Comparison of ENCODE assay signal across 10 mouse cellular contexts in the genomic region with DNA sequence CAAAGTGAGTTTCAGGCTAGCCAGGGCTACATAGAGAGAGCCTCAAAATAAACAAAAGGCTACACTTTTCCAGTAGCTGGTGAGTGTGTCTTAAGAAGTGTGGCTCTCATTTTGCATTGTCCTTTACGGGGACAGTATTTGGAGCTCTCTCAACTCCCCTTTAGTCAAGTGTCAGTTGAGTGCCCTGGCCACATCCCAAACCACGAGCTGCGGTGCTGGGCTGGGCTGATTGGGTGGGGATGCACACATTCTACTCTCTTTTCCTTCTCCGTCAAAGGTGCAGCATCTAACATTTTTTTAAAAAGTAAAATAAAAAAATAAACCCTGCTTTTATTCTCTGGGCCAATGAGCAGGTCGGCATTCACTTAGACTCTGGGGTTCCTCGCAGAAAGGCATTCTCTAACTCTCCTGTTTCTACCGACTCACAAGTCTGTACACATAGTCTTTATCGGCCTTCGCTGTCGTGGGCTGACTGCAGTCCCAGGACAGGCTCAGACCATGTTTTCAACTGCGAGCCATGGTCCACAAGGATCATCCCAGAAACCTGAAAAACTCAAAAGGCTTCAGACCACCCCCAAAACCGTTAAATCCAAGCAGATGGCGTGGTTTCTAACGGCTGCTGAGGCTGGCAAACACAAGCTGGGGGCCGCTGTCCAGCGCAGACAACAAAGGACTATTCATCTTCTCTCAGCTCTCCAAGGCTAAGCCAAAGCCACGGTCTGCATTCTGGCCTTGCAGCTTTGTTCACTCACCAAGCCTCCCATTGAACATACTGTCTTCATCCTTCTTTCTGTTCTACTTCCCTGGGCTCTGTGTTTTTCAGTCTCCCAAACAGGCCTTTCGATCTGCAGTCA.
DNase-seq lines count a peak whose midpoint lies in the region; ATAC-seq lines count a peak whose summit lies in the region.
"Had no signal": no experiment of that assay in that cellular context is flagged by ENCODE, and none has a peak within 500 bp of the region (broad histone marks: within the 10 kb centered on the region; RNA-seq: fewer than 3 reads in every experiment).

No protein-coding gene starts in this region.

- peak overlapping the region; percentile 81 for H3K27ac ChIP-seq in forebrain, embryonic 12.5 days
- peak overlapping the region; percentile 41; the same call in 1 of the 2 replicates for H3K27ac ChIP-seq in limb, embryonic 12.5 days
- H3K27ac ChIP-seq: heart, embryonic 15.5 days; macrophage had no signal

- H3K27me3 ChIP-seq in forebrain, embryonic 12.5 days: no peaks in the 10 kb centered on the region
- H3K27me3 ChIP-seq in limb, embryonic 12.5 days: no peaks in the 10 kb centered on the region
- H3K27me3 ChIP-seq: heart, embryonic 15.5 days had no signal

- no peaks in the 10 kb centered on the region for H3K36me3 ChIP-seq in forebrain, embryonic 12.5 days (replicated peaks)
- H3K36me3 ChIP-seq in limb, embryonic 12.5 days: no peaks in the 10 kb centered on the region
- H3K36me3 ChIP-seq: heart, embryonic 15.5 days had no signal

- WGBS in forebrain, embryonic 12.5 days: 35% methylated on average over 18 of the region's 18 CpGs
- 61% methylated on average over 18 of the region's 18 CpGs for WGBS in limb, embryonic 12.5 days

- DNase-seq in right cerebral cortex, postnatal 4 days: peak; percentile 16
- DNase-seq in right cerebral cortex, postnatal 25 days: no peak
- peak; percentile 21 for DNase-seq in retina, postnatal 7 days (ENCODE audit: low read depth, low spot score)
- no peak for DNase-seq in ovary, postnatal 10 days (ENCODE audit: low spot score)
- DNase-seq in left cerebral cortex, adult 8-10 months (ENCODE audit: low spot score in 2 of 2): no peak
- DNase-seq in yolk sac, embryonic 10.5 days (ENCODE audit: low spot score): no peak

- no peak overlapping the region for H3K9ac ChIP-seq in forebrain, embryonic 12.5 days
- H3K9ac ChIP-seq in limb, embryonic 12.5 days (replicated peaks): no peak overlapping the region
- H3K9ac ChIP-seq: heart, embryonic 15.5 days had no signal

- no peak overlapping the region for H3K4me3 ChIP-seq in forebrain, embryonic 12.5 days (replicated peaks)
- no peak overlapping the region for H3K4me3 ChIP-seq in limb, embryonic 12.5 days (replicated peaks)
- H3K4me3 ChIP-seq: heart, embryonic 15.5 days had no signal

- ATAC-seq in forebrain, embryonic 12.5 days (ENCODE audit: low FRiP score): peak; percentile 47
- no peak for ATAC-seq in limb, embryonic 12.5 days (ENCODE audit: insufficient number of reproducible peaks, insufficient read depth, low FRiP score, low TSS enrichment, low read depth)

- H3K4me2 ChIP-seq in forebrain, embryonic 12.5 days: peak overlapping the region; percentile 13
- no peak overlapping the region for H3K4me2 ChIP-seq in limb, embryonic 12.5 days
- H3K4me2 ChIP-seq: heart, embryonic 15.5 days had no signal

- H3K9me3 ChIP-seq in forebrain, embryonic 12.5 days: no peaks in the 10 kb centered on the region
- no peaks in the 10 kb centered on the region for H3K9me3 ChIP-seq in limb, embryonic 12.5 days
- H3K9me3 ChIP-seq: heart, embryonic 15.5 days had no signal

- peaks cover 23% of the 10 kb centered on the region for H3K4me1 ChIP-seq in forebrain, embryonic 12.5 days
- peaks cover 18% of the 10 kb centered on the region for H3K4me1 ChIP-seq in limb, embryonic 12.5 days (replicated peaks)
- H3K4me1 ChIP-seq: heart, embryonic 15.5 days had no signal

Comparison
In these comparisons a context has a peak if more than half of its experiments do, and no peak if none do; other contexts are left out.
1. DNase-seq: peak in right cerebral cortex, postnatal 4 days (single experiment) and retina, postnatal 7 days (single experiment); none in right cerebral cortex, postnatal 25 days (single experiment), ovary, postnatal 10 days (single experiment), left cerebral cortex, adult 8-10 months (0 of 2) and yolk sac, embryonic 10.5 days (single experiment).